Mouse (Mus musculus): ENCODE data around the gene Zfp598.

Gene Zfp598

DNA sequence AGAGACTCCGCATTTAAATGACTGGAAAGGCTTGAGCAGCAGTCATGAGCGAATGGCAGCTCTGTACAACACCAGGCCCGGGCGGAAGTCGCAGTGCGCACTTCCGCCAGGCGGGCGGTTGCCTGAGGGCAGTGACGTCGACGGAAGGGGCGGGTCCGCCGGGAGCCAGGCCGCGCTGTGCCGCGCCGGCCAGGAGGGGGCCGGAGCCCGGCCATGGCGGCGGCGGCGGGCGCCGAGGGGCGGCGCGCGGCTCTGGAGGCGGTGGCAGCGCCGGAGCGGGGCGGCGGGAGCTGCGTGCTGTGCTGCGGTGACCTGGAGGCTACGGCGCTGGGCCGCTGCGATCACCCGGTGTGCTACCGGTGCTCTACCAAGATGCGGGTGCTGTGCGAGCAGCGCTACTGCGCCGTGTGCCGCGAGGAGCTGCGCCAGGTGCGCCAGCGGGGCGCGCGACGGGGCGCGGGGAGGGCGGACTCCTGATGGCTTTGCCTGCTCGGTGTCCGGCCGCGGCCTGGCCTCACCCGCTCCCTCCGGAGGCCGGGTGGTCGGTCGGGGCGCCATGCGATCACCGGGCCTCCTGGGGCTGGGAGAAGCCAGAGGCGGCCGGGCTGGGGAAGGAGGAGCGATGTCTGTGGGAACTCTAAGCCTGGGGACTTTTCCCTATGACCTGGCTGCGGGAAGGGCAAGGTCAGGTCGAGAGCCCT is at the start of gene Zfp598:
Zfp598 (plus strand) TSS at position 143 of the 701 bp plus-strand sequence.
- in situ Hi-C loops (cut with MseI, MboI), result no loop called here

DNA sequence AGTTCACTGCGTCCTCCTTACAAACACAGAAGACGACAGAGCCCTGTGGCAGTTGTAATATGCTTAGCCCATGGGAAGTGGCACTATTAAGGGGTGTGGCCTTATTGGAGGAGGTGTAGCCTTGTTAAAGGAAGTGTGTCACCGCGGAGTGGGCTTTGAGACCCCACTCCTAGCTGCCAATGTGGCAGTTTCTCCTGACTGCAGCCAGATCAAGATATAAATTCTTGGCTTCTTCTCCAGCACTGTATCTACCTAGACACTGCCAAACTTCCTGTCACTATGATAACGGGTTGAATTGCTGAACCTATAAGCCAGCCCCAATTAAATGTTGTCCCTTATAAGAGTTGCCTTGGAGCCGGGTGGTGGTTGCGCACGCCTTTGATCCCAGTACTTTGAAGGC is 44.0 kb upstream of the Zfp598 start:
- in situ Hi-C loops (cut with MseI, MboI), result no loop called here

DNA sequence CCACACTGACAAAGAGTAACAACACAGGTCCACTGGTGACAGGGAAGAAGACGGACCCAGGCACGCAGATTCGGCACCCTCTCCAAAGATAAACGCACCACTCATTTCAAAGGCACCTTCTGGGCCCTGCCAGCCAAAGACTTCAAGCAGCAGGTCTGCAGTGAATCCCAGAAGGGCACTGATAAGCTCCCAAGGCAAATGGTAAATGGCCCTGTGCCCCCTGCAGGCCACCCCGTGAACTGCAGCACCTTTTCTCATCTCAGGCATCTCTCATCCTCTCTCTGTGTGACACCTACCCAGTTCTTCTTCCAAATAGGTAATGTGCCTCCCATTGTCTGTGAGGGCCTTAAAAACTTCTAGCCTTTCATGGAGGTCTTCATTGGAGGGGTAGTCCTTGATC is 40.8 kb upstream of the Zfp598 start:
- in situ Hi-C loops (cut with MseI, MboI), result no loop called here

DNA sequence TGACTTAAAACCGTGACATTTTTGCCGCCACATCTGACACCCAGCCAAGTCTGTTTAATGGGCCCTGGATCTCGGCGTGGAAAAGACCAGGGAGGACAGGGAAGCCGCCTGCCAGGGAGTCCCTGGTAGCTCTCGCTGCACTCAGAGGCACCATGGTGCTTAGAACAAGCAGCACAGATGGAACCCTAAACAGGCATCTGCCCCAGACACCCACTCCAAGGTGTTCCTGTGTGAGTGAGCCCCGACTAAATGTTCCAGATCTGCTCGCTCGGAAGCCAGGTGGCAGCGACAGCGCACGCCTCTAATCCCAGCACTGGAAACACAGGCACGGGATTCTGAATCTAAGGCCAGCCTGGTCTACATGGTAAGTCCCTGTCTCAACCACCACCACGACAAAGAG is 39.4 kb upstream of the Zfp598 start:
- in situ Hi-C loops (cut with MseI, MboI), result no loop called here

DNA sequence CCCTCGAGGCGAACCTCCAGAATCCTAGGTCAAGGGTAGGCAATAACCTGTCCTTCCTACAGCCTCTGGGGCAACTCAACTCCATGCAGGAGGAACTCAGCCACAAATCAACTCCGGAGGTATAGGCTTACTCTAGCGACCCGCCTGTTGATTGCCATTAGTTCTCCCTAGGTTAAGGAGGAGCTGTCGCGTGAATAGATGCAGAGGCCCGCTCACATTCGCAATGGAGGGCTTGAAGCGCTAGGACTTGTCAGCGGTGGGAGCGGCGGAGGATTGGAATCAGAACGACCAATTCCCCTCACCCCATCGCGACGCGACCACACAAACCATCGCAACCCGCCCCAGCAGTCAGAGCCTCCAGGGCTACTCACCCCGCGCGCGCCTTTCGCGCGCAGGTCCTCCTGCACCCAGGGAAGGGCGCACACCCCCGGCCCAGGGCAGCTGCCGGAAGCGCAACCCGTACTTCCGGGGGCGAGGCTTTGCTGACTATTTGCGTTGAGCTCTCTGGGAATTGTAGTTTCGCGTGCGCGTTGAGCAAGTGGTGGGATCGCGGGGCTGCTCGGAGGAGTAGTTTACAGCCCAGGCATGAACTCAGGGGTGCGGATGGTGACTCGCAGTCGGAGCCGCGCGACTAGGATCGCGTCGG is 37.2 kb upstream of the Zfp598 start, which contains the start of the genes Tsc2 and Nthl1:
Tsc2 (minus strand) TSS at position 464 of the 646 bp plus-strand sequence.
Nthl1 (plus strand) TSS at position 514 of the 646 bp plus-strand sequence.
- in situ Hi-C loops (cut with MseI, MboI), result no loop called here

DNA sequence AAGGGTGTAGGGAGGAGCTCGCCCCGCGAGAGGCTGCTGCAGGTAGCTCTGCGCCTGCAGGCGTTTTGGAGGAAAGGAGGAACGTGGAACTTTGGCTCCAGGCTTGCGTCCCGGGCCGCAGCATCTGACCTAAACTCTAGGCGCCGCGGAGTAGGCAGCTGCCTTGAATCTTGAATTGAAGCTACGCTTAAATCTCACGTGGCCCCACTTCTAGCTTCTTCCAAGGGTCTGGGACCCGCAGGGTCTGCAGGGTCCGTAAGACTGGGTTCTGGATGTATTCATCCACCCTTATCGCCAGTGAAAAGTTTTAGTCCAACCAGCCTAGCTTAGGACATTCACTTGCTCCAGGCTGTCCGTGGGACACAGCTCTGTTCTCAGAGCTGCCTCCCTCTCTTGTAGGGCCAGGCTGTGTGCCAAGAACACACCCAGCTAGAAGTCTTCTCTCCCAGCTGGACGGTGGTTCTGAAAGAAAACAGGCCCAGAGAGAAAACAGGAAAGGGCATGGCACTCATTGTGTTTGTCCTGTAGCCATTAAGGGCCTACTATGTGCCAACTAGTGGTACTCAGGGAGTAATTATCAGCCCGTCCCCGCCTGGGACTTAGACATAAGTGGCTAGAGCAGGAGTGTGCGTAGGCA is 36.6 kb upstream of the Zfp598 start:
- in situ Hi-C loops (cut with MseI, MboI), result no loop called here

DNA sequence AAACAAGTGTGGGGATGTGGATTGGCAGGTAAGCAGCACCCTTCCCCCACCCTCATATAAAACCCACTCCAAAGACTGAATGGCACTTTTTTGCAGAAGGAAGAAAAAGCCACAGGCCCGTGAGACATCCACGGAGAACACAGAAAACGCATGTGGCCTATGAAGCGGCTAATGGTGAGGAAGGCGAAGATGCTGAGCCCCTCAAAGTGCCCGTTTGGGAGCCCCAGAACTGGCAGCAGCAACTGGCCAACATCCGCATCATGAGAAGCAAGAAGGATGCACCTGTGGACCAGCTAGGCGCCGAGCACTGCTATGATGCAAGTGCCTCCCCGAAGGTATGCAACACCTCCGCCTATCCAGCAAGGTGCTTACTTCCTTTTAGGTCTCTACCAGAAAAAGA is 35.7 kb upstream of the Zfp598 start:
- in situ Hi-C loops (cut with MseI, MboI), result no loop called here

DNA sequence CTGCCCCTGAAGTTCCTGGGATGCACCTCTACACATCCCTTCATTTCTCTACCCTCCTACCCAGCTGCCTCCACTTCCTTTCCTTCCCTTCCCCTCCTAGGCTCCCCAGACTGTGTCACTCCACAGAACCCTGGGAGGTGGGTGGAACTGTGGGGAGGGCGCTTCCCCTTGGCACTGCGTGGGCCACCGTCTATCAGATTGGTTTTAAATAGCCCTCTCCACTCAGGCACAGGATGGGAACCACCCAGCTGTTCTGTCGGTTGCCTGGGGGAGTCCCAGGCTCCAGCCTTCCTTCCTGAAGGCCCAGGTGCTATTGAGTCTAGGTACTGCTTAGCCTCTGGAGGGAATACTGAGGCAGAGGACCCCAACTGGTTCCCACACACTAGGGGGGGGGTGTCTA is 34.5 kb upstream of the Zfp598 start:
- in situ Hi-C loops (cut with MseI, MboI), result no loop called here

DNA sequence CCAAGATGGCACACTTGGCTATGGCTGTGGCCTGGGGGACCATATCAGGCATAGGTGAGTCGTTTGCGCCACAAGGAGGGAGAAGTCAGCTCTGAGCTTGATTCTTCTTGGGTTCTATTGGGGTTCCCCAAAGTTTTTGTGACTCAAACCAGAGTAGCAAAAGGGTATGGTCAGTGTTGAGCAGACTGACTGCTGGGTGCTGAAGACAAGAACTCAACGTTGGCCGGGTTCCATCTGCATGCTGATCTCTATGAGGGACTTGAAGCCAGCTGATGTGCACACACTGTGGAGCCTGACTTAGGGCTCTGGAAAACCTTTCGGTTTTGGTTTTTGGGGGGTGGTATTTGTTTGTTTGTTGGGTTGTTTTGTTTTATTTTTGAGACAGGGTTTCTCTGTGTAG is 33.8 kb upstream of the Zfp598 start:
- in situ Hi-C loops (cut with MseI, MboI), result no loop called here

DNA sequence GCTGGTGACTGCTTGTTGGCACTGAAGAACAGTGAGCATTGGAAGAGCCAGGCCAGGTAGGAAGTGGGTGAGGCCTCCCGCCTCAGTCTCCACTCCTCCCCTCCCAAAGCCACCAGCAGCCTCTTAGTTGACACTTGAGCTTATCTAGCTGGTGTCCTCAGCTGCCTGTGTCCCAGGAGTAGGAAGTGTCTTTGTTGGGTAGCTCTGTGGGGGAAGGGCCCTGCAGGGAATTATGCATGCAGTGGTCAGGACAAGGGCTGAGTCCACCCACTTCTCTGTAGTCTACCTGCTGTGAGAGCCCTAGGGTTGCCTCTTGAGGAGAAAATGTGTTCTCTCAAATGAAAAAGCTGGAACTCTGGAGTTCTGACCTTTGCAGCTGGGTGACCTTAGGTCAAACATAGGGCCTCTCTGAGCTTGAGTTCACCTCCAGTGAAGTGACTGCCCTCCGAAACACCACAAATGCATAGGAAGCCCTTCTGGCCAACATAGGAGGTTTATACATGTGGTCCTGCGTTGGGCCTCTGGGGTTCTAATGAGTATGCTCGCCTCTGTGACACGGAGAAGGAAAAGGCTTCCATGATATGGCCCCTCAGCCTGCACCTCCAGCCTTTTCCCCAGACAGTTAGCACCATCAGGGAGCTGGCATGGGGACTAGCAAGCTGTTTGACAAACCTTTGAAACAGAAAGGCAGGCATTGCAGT is 32.6 kb upstream of the Zfp598 start:
- in situ Hi-C loops (cut with MseI, MboI), result no loop called here

DNA sequence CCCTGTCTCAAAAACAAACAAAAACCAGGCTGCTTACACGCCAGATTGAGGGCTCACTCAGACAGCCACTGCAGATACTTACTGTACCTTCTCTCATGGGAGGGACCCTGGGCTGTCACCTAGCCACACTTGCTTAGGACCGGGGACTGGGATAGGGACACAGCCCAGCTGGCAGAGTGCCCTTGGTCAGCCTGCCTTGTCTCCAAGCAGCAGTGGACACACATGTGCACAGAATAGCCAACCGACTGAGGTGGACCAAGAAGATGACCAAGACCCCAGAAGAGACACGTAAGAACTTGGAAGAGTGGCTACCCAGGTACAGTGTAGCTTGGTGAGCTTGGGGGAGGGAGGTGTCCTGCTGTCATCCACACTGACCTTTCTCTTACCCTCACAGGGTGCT is 31.3 kb upstream of the Zfp598 start:
- in situ Hi-C loops (cut with MseI, MboI), result no loop called here

DNA sequence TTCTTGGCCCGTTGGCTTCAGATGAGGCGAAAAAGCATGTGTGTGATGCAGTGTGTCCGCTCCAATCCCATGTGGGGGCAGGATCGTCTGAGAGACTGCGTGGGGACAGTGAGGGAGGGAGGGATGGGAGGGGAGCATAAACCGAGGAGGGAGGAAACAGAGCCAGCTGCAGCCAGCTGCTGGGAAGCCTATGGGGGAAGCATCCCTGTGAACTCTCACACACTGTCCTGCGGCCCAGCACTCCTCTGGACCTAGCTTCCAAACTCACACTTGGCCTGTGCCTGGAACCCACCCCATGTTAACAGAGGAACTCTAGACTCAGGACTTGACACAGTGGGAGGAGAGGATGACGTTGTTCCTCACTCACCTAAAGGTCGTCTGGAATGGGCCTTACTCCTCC is 30.6 kb upstream of the Zfp598 start:
- in situ Hi-C loops (cut with MseI, MboI), result no loop called here

DNA sequence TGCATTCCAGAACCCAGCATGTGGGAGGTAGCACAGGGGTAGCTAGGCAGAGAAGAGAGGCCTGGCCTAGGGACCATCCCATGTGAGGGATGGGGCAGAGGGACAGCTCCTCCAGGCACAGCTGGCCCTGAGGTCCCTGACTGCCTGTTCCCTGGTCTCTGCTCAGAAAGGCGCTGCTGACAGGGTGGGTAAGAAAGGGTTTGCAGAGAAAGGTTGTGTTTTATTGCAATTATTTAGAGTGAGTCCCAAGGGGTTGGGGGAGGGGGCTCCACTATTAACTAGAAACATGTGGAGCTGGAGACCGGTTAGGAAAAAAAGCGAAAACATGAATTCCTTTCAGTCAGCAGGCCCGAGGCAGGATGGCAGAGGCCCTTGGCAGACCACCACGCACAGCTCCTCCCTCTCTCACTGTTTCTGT is 29.9 kb upstream of the Zfp598 start:
- in situ Hi-C loops (cut with MseI, MboI), result no loop called here

DNA sequence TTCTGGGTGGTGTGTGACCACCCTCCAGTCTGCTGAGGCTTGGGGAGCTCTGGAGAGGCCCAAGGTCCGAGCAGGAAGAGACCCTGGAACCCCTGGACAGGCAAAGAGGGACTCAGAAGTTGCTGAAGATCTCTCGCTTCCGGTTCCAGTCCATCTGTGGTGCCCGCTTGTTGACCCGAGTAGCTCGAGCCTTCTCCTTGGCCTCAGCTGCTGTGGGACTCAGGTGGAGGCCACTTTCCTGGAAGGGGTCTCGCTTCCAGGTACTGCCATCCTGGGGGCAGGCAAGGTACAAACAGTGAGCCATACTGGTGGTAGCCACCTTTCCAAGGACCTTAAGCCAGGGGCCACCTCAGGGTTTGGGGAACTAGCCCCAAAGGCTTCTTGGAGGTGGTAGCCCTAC is 29.4 kb upstream of the Zfp598 start:
- in situ Hi-C loops (cut with MseI, MboI), result no loop called here

DNA sequence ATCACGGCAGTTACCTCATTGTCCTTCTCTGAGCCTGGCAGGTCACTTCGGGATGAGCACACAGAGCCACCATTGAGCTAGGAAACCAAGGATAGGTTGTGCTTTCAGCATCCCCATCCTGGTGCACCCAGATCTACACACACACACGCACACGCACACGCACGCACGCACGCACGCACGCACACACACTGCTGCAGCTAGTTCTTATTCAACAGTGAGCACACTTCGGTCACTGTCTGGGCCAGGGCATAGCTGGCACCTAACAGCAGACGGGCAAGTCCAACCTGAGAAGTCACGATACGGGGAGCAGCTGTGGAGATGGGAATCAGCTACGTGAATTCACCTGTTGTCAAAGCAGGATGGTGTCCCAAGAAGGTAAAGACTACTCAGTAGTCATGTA is 28.9 kb upstream of the Zfp598 start:
- in situ Hi-C loops (cut with MseI, MboI), result no loop called here

DNA sequence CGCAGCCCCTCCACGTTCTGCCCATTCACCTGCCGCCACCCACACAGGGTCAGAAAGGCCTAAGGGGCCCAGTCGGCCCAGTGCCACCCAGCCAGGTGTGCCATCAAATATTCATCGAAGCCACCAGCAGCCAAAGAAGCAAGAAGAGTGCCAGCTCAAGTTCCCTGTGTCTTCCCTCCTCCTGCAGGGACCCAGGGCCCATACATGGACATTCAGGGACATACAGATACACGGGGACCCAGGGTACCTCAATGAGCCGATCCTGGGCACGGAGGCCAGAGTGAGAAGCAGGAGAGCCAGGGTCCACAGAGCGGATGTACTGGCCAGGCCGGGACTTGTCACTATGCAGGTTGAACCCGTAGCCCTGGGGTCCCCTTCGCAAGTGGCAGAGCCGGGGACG is 27.5 kb upstream of the Zfp598 start:
- in situ Hi-C loops (cut with MseI, MboI), result no loop called here

DNA sequence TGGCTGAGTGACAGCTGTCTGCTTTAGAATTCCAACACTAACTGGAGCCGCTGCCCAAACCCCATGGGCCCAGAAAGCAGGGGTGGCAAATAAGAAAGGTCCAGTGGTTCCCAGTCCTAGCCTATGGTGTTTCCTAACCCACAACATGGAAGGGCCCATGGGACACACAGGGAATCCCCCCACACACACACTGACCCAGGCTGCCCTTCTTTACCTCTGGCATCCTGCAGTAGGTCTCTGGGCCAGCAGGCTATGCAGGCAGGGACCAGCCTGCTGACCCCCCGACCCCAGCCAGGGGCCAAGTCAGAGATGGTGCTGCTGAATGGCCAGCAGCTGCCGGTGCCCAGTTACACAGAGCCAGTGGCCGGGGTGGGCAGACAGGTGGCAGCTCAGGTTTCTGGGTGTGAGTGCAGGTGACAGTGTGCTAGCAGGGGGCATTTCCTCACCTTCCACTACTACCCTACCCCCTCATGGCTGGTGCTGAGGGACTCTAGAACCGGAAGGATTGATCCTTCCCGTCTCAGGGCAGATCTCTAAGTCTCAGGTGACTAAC is 26.6 kb upstream of the Zfp598 start:
- in situ Hi-C loops (cut with MseI, MboI), result no loop called here

DNA sequence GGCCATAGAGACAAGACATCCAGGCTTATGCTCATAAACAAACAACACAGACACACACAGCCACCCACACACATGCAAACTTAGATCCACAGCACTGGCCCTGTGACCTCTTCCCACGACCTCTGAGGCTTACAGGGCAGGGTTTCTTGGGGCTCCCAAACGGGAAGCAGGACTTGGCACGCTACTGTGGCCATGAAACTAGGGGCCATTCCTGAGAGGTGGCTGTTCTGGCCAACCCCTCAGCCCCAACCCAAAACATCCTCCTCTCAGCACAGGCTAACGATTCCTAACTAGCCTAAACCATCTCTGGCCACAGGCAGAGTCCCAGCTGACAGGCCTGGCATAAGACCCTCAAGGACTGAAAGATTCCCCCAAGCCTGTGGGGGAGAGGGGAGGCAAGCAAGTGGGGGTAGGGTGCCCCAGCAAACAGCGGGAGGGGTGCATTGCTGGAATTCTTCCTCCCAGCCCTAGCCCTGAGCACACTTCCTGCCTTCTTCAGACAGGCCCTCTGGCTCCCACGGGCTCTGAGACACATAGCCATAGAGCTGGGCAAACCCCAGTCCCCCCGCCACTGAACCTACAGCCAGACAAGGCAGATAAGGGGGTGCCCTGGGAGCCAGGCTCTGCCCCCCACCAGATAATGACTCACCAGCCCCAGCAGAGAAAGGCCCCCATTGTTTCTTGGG is 25.3 kb upstream of the Zfp598 start:
- in situ Hi-C loops (cut with MseI, MboI), result no loop called here

DNA sequence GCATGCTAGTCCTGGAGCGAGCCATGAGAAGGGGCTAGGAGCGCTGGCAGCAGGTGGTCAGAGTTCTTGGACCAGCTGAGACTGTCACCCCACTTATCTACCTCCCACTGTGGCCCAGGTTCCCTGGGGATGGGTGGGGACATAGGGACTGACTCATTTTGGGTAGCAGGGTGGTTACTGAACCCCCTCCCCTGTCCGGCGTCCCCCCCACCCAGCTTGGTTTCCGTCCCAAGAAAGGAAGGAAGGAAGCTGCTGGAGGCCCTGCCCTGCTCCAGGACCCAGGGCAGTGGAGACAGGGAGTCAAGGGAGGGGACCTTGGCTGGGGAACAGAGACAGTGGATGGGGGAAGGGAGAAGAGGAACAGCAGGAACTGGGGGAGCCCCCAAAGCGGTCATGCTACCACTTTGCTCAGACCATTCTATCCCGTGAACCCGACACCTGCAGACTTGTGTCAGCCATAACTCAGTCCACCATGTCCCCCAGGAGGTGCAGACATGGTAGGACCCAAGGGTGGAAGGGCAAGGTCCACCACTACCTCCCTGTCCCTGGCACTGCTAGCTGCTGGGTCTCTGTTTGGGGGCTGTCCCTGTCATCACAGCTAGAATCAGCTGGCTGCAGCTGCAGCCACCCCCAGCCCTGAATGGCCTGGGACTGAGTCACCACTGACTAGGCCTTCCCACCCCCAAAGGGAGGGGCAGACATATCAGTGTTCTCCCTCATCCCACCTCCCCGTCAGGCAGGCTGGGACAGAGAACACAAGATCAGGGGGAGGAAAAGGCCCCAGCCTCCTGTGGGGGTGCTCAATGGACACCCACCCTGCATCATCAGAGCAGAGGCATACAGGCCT is 24.4 kb upstream of the Zfp598 start:
- in situ Hi-C loops (cut with MseI, MboI), result no loop called here

DNA sequence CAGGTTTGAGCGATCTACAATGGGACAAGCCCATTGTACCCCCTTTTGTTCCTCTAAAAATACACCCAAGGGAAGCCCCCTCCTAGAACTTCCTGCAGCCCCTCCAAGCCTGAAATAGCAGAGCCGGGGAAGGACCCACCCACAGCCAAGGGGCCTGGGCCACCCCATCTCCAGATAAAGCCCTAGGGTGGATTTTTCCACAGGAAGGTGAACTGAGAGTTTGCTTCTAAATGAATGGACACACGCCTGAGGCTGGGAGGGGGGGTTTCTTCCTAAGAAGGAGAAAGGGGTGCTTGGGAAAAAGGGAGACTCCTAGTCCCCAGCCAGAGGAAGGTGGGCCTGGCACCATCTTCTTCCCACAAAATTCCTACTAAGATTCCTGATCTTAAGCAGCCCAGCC is 23.6 kb upstream of the Zfp598 start:
- in situ Hi-C loops (cut with MseI, MboI), result no loop called here

DNA sequence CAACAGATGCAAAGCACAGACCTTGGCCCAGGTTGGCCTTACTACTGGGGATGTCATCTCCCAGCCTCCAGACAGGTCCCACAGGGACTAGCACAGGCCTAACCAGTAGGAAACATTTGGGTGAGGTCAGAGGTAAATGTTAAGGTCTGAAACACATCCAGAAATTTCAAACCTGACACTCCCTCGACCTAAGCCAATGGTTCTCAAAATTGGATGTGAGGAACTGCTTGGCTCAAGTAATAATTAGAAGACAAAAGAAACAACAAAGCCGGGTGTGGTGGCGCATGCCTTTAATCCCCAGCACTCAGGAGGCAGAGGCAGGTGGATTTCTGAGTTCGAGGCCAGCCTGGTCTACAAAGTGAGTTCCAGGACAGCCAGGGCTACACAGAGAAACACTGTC is 23.1 kb upstream of the Zfp598 start:
- in situ Hi-C loops (cut with MseI, MboI), result no loop called here

Data from mouse trophoblast stem cell (cell line).